Mouse (Mus musculus): ENCODE data around the gene Tex35.

Tex35 gene

GRCm38 (mm10) chr1:157049886-157050285, 58.6 kb downstream of the Tex35 start:
- DNase-seq (ENCODE audit: low read depth): no peak
